Mouse (Mus musculus) heart, postnatal 25 days (tissue): ENCODE results near the gene Med11. TPM values are rescaled to one million over a fixed set of nuclear protein-coding genes. Genes with fewer than 3 reads are reported as not detected.
"Not testable (repeated sequence)": the region's sequence is repeated elsewhere in the genome, so short reads cannot be mapped to it uniquely, and the experiment has no call there.

Source experiments
- DNase-seq: peaks from one replicate; pipeline ENCODE4 v3.0.0; 2022; ENCODE audit warnings: low spot score
- intact Hi-C: fragments of 180-260 bp; cut with DNase I; formaldehyde crosslinking; loops from one replicate; pipeline ENCODE4 v1.15.1; 2025
- total RNA-seq, 2 experiments: library from RNA; stranded (reverse); gene quantifications; 2 replicates each; pipeline ENCODE4 v1.2.3; 2021

Med11 gene
- total RNA-seq, result 1 to 10 TPM; 7.5 to 8.2 TPM

DNA sequence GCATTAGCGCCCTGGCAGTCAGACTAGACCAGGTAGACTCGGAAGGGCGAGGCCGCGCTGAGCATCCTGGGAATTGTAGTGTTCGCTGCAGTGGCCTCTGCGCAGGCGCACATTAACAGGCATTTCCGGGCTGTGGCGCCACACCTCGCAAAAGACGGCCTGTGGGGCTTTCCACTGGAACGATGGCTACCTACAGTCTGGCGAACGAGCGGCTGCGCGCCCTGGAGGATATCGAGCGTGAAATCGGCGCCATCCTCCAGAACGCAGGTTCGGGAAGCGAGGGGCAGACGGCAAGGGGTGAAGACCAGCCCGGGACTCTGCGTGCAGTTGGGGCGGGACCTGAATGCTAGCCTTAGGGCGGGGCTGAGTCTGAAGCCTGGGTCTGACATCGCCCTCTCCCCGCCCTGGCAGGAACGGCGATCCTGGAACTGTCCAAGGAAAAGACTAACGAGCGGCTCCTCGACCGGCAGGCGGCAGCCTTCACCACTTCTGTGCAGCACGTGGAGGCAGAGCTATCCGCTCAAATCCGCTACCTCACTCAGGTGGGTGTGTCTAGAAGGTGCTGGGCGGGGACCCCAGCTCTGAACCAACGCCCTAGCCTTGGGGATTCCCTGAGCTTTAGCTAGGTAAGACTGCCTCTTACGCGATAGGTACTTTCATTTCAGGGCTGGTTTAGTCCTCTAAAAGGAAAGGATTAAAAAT, at the start of gene Med11:
Gene Med11 (plus strand): TSS at position 123 of the 702 bp plus-strand sequence.
- intact Hi-C loops, result loop anchor here (2.0 kb wide), 1 partner anchor 55 kb away; no protein-coding TSS in a partner anchor
- DNase-seq, result peak; percentile 96

DNA sequence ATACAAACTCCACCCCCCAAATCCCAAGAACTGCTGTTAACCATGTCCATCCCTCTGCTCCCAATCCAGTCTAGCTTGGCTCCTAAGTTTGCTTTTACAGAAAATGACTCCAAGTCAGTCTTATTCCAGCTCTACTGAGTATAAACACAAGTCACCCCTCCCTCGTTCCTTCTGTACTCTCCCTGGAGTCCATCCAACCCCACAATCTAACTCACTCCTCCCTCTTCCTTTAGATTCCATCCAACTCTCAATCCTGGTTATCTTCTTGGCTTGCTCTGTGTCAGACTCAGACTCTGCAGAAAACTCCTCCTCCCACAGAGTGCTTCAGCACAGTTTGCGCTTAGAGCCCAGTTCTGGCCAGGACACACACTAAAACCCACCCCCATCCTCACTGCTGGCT, 48.1 kb upstream of the Med11 start:
- intact Hi-C loops, result no loop called here
- peak; percentile 19 for DNase-seq

GRCm38 (mm10) chr11:70409594-70410296, 42.0 kb upstream of the Med11 start, which contains the start of gene Pelp1:
TSS of gene Pelp1 (minus strand) at chr11:70410031.
- intact Hi-C loops, result no loop called here
- peak; percentile 73 for DNase-seq

DNA sequence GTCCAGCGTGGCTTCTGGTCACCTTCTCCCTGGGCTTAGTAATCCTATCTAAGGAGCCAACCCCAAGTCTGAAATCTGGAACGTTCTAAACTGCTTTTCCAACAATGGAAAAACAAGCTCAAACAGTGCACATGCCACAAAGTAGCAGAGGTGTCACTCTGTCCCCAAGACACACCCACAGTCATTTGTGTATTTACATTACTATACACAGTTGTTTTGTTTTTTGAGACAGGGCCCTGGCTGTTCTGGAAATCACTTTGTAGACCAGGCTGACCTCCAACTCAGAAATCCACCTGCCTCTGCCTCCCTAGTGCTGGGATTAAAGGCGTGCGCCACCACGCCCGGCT, 41.4 kb upstream of the Med11 start:
- intact Hi-C loops, result no loop called here
- no peak for DNase-seq

- intact Hi-C loops, result no loop called here
- DNase-seq, result no peak
These were observed 39.1 kb upstream of the Med11 start for GRCm38 (mm10) chr11:70412591-70412990.

DNA sequence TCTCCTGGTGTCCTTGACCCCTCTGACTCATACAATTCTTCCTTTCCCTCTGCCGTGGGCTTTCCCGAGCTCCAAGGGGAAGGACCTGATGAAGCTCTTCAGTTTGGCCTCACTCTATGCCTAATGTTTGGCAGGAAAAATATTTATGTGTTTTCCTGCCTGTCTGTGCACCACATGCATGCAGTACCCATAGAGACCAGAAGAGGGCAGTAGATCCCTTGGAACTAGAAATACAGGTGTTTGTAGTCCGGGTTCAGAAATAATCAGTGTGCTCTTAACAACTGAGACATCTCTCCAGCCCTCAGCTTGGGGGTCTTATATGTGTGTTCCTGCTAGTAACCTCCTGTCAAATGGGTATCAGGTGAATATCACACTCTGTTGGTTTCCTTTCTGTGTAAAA, 37.8 kb upstream of the Med11 start:
- DNase-seq, result no peak
- intact Hi-C loops, result loop anchor here (1.0 kb wide), 1 partner anchor 92 kb away; no protein-coding TSS in a partner anchor

GRCm38 (mm10) chr11:70418199-70418598, 33.5 kb upstream of the Med11 start:
- intact Hi-C loops, result no loop called here
- DNase-seq, result no peak

DNA sequence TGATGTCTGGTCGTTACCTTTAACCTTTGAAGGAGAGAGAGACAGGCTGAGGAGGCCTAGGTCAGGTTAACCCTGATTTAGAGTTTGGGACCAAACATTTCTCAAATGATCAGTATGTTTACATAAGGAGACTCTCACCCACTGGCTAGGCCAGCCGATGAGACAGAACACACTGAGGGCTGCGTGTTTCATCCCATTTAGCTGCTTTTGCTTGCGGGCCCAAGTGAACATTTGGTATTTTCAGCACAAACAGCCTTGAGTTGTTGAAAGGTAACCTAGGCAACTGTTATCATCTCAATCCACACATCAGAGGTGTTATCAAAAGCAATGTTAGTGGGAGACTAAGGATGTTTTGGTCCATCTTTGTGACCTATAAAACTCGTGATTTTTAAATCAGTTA, 32.2 kb upstream of the Med11 start:
- intact Hi-C loops, result no loop called here
- DNase-seq, result no peak

DNA sequence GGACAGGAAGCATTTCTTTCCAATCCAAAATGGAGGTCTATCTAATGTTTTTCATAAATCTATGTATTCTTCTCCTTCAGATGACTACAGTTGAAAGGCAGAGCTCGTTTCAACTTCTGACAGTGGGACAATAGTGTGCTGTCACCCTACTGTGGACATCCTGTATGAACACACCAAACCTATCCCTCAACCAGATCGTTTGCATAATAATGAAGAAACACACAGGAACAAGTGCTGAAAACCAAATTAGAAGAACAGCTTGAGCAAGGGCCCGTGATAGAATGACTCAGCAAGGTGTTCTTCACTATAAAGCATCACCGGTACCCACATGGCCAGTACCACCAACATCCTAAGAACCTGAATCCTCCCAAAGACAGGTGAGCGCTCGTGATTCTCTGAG, 25.1 kb upstream of the Med11 start:
- DNase-seq, intact Hi-C loops: not testable (repeated sequence)

DNA sequence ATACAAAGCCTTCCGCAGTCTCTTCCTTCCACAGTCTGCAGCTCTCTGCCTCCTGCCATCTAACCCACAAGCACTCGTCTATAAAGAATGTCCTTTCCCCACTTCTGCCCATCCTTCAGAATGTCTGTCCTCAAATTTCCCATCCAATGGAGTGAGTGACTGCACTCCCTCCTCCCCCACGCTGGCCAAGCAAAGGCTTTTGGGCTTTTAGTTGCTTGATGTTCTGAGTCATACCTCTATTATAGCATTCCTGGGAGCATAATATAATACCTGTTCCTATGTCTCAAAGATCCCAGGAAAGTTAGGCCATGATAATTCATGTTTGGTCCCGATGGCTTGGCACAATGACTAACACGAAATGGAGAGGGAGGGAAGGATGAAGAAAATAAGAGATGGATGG, 20.1 kb upstream of the Med11 start:
- intact Hi-C loops, result loop anchor here (1.0 to 5.0 kb wide), 3 partner anchors 75 to 326 kb away; no protein-coding TSS in a partner anchor
- no peak for DNase-seq

DNA sequence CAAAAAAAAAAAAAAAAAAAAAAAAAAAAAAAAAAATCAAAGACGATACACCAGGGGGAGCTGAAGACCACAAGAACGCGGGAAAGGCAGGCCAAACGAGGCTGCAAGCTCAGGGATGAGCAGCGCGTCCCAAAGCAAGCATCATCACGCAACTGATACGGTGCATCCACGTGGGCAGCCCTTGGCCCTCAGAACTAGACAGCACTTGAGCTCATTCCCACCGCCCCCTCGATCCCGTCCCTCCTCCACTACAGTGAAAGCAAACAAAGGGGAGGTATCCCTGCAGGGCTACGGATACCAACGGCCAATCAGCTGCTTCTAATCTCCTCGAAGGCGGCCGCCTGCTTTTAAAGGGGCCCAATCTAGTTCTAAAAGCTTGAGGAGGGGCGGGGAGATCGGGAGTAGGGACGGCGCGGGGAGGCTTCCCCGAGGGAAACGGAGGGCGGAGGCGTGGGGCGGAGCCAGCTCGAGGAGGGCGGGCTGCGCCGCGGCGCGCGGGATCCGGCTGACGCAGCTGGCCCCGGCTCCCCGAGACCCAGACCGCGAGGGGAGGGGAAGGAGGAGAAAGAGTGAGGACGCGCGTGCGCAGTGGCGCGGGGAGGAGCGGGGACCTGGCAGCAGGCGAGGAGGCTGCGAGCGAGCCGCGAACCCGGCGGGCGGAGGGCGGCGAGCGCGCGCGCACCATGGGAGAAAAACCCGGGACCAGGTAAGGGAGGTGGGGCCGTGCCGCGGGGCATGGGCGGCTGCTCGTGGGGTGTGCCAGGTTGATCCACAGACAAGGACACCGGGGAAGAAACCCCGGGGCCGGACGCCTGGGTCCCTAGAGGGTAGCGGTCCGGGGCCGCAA, 19.4 kb upstream of the Med11 start, which contains the start of gene Arrb2:
Gene Arrb2 (plus strand): TSS at position 588 of the 847 bp plus-strand sequence.
- peak; percentile 97 for DNase-seq
- intact Hi-C loops, result loop anchor here (5.0 kb wide), 2 partner anchors 170 to 325 kb away; no protein-coding TSS in a partner anchor

DNA sequence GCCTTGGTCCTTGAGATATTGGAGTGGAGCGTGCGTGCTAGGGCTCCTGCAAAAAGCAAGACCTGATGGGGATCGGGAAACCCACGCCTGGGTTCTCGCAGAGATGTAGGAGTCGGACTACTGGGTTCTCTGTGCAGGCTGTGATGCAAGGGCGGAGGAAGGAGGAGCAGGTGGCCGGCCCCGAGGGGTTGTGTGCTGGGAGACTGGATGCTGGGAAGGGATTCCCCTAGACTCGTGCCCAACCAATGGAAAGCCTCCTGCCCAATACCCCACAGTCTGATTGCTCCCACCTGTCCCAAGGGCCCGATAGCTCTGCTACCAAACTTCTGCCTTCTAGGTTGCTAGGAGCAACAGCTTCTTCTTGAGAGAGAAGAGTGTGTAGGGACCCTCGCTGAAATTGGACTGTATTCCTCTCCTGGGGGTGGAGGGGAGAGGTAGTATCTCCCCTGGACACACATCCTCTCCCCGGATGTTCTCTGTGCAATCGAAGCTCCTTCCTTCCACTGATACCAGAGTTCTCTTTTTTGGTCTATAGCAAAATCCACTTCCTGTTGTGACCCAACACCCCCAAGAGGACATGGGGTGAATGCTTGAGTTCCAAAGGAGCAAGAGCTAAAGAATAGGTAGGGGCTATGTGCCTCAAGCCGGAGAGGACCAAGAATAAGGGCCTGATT, 18.7 kb upstream of the Med11 start:
- no peak for DNase-seq
- intact Hi-C loops, result loop anchor here (1.0 to 5.0 kb wide), 3 partner anchors 17 to 324 kb away; no protein-coding TSS in a partner anchor

DNA sequence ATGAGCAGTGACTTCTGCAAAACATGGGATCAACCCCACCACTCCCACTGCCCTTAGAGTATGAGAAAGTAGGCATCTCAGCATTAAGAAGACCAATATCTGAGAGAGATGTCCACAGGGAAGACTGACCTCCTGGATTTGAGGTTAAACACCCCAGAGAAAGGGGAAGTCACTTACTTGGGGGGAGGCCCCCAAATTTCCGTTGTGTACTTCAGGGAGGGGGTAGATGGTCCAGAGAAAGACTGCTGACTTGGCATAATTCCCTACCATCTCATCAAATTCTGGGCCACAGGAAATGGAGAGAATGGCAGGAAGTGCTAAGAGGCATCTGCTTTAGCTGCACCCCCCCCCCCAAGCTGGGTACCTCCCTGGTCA, 18.2 kb upstream of the Med11 start:
- DNase-seq, result no peak
- intact Hi-C loops, result loop anchor here (1.0 to 5.0 kb wide), 3 partner anchors 17 to 324 kb away; no protein-coding TSS in a partner anchor

GRCm38 (mm10) chr11:70433951-70434350, 17.8 kb upstream of the Med11 start:
- intact Hi-C loops, result loop anchor here (1.0 to 5.0 kb wide), 3 partner anchors 16 to 323 kb away; no protein-coding TSS in a partner anchor
- DNase-seq, result no peak

DNA sequence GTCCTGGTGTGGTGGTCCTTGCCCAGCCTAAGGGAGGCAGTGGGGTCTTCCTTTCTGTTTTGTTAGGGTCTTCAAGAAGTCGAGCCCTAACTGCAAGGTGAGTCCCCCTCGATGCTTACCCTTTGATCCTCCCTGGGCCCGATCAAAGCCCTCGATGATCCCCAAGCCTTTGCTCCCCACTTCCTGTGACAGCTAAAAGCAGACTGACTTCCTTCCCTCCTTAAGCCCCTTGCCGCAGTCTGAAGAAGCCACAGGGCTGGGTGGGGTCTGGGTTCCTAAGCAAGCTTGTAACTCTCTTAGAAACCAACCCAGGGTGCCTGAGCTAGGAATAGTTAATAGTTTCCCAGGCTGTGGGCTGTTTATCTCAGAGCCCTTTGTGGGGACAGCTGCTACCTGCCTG, 16.2 kb upstream of the Med11 start:
- intact Hi-C loops, result no loop called here
- no peak for DNase-seq

DNA sequence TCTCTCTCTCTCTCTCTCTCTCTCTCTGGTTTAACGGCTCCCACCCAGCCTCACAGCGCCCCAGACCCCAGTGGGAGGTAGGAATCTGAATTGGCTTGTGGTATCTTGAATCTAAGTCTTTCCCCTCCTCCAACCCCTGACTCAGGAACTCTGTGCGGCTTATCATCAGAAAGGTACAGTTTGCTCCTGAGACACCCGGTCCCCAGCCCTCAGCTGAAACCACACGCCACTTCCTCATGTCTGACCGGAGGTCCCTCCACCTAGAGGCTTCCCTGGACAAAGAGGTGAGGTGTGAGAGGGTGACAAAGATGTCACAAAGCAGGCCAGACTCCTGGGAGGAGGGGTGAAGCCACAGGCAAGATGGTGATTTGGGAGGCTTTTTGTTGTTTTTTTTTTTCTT, 14.3 kb upstream of the Med11 start:
- intact Hi-C loops, result no loop called here
- no peak for DNase-seq

DNA sequence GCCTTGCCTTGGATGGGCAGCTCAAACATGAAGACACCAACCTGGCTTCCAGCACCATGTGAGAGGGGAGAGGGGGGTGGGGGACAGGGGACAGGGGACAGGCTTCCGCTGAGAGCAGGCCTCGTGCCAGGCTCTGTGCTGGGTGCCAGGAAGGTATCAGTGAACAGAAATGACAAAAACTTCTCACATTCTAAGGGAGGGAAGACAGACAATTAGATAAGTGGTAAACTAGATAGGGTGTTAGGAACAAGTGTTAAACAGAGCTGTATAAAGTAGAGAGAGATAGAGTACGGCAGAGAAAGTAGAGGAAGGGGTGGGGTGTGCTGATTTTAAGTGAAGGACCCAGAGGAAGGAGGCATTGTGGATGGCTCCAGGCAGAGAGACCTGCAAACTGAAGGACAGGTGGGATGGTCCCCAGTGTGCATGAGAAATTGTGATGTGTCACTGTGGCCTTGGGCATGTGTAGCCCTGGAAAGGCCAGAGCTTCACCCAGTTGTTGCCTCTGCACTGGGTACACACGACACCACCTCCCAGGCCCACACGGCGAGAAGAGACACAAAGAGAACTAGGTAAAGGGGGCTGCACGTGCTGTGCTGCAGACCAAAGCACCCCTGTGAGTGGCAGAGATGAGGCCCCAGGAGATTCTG, 12.9 kb upstream of the Med11 start:
- intact Hi-C loops, result no loop called here
- DNase-seq, result no peak

DNA sequence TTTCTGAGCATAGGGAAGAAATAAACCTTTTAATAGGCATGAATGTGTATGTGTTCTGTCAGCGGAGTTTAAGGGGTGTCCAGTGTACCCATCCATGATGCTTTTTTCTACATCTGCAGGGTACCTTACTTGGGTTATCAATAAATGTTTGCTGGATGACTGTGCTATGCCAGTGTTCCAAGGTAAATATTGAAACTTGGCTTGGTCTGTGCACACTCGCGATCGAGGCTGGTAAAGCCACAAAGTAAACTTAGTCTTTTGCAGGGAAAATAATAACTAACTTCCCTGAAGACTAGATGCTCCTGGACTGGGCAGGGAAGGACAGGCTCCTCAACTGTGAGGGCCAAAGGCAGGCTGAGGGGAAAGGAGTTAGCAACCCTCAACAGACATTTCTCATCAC, 11.1 kb upstream of the Med11 start:
- no peak for DNase-seq
- intact Hi-C loops, result no loop called here

DNA sequence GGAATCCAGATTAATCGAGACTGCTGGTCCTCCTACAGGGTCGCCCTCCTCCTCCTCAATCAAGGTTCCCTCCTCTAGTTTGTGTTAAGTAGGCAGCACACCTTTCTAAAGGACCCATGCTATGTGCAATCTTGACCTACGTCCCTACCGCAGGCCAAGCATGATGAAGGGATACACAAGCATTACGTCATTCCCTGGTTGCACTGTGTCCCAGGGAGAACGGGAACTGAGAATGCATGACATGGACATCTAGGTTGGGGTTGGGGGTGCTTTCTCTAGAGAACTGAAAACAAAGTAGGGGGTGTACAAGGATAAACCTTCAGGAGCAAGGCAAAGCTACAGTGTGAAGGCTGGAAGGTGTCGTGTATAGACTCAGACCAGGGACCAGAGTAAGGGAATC, 9.8 kb upstream of the Med11 start:
- intact Hi-C loops, result no loop called here
- no peak for DNase-seq
